Mouse (Mus musculus): ENCODE results near the gene Mgat4a.

Mgat4a gene

DNA sequence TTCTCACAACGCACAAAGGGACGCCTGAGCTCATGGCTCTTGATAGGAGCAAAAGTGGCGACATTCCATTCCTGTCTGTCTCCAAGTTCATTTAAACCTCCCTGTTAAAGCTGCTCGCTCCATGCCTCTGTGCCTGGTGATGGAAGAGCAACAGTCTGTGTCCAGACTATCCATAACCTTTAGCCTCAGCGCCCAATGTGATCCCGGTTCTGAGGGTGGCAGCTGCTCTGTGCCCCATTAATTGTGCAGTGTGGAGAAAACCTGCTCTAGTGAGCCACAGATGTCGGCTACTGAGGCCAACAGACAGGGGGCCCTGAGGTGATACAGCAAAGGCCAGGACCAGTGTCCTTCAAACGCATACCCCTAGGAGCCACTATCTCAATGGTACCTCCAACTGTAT is 141.1 kb downstream of the Mgat4a start:
- in situ Hi-C loops (cut with MboI, MseI), result loop anchor here (5.0 to 25.0 kb wide), 2 partner anchors 127 to 1138 kb away; no protein-coding TSS in a partner anchor

DNA sequence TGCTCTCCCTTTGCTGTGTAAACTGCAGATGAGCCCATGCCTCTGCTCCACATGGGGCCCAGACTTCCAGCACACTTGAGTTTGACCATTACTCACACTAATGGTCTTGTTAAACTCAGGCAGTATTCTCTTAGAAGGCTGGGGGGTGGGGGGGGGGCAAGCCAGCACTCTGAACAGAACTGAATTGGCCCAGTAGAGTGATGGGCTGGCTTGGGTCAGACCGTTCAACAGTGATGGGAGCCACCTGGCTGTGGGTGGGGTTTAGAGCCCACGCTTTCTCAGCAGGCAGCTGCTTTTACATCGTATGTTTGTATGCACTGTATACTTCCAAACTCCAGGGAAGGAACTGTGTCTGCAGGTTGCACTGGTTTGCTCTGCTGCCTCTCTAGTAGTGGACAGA is 141.9 kb downstream of the Mgat4a start:
- in situ Hi-C loops (cut with MboI, MseI), result loop anchor here (25.0 kb wide), 1 partner anchor 1138 kb away; no protein-coding TSS in a partner anchor

DNA sequence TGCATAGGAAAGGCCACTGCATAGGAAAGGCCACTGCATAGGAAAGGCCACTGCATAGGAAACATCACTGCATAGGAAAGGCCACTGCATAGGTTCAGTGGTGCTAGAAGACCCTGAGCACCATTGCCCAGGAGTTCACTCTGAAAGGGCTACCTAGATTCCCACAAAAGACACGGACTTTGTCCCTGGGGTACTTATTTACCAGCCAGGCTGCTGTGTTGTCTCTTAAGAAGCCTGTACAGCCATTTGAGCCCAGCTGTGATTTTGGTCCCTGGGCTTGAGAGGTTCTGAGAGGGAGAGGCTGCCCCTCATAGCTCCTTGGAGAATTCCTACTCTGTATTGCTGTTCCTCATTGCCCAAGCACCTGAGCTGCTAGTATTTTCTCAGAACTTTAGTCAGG is 144.3 kb downstream of the Mgat4a start:
- in situ Hi-C loops (cut with MboI, MseI), result loop anchor here (25.0 kb wide), 1 partner anchor 1141 kb away; no protein-coding TSS in a partner anchor

- in situ Hi-C loops (cut with MboI, MseI), result loop anchor here (25.0 kb wide), 1 partner anchor 1144 kb away; no protein-coding TSS in a partner anchor
These were observed 147.6 kb downstream of the Mgat4a start for GRCm38 (mm10) chr1:37393174-37393573.

Data from T-helper 1 cell (primary cell).